Mouse (Mus musculus): ENCODE data around the gene Cysltr2. TPM values are rescaled to one million over a fixed set of nuclear protein-coding genes. Genes with fewer than 3 reads are reported as not detected.

The Cysltr2 gene
- polyA plus RNA-seq, 1 experiment, result 3.1 TPM

DNA sequence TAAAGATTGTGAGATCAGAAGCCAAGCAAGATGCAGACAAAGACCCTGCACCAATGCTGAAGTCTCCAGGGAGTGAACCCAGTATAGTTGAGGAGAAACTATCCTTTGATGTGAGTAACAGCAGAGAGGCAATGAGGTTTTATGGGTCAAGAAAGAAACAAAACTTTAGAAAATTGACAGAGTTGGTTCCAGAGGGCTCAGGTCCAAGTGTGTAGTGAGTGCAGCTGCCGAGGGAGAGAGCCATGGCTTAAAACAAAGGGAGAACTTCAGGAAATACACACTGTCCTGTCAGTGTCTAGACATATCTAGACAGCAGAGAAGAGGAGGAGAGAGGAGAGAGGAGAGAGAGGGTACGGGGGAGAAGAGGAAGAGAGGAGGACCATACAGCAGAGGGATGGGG, 72.8 kb downstream of the Cysltr2 start:
- Histone ChIP-seq H3K27me3 (ENCODE audit: control insufficient read depth, insufficient read depth, low read length) (no peaks in the 10 kb centered on the region), H3K36me3 (ENCODE audit: control insufficient read depth, insufficient read depth, low read length) (no peaks in the 10 kb centered on the region), H3K4me3 (ENCODE audit: low read depth, low read length) (no peak overlapping the region), H3K4me1 (ENCODE audit: control insufficient read depth, insufficient read depth, insufficient read length, low read length) (no peaks in the 10 kb centered on the region), H3K27ac (ENCODE audit: insufficient read depth, low read depth, low read length) (no peak overlapping the region)
- whole genome bisulfite sequencing, result 70% methylated on average over 2 of the region's 2 CpGs
- TF ChIP-seq POLR2A (IDR thresholded peaks at IDR 0.05; ENCODE audit: low read depth, low read length), result no peak

Other genes with a start within 250 kb of the Cysltr2 start
- 6.4 and 10.1 TPM in 2 replicates for gene Rcbtb2, start 73.9 kb upstream of the Cysltr2 start, polyA plus RNA-seq (2012; rRNA removed)
- 0.33 and 0.91 TPM in 2 replicates for gene Lpar6, start 188.8 kb upstream of the Cysltr2 start, polyA plus RNA-seq (2012; rRNA removed)

All from small intestine, adult 2 months (tissue).